Mouse (Mus musculus) G1E (cell line): ENCODE measurements around the gene S100a10.

Experiments used
- CTCF ChIP-seq: IDR thresholded peaks from 2 replicates; pipeline ENCODE4 v1.5.1; 2012; ENCODE audit warnings: low read depth, low read length, inconsistent platforms, mixed read lengths
- POLR2AphosphoS5 ChIP-seq: IDR thresholded peaks from 2 replicates; pipeline ENCODE4 v1.6.1; 2012; ENCODE audit warnings: low read depth, low read length, inconsistent platforms; ENCODE audit not compliant: insufficient replicate concordance
- TAL1 ChIP-seq: conservative IDR thresholded peaks from 2 replicates; pipeline ENCODE4 v1.6.1; 2012; ENCODE audit warnings: low read depth, low read length, inconsistent platforms, mixed read lengths

- TF ChIP-seq CTCF (no peak), POLR2AphosphoS5 (no peak), TAL1 (no peak)
Observed at GRCm38 (mm10) chr3:93600206-93600605, 45.3 kb downstream of the S100a10 start.
